Mouse (Mus musculus): ENCODE results near the gene Supt3. TPM values are rescaled to one million over a fixed set of nuclear protein-coding genes. Genes with fewer than 3 reads are reported as not detected.

Supt3 gene
- 9.1 to 14.3 TPM (median 12.1 TPM) in 4 replicates for total RNA-seq (2023)

GRCm38 (mm10) chr17:44776738-44777270 is at the start of gene Supt3:
TSS of gene Supt3 (plus strand) at chr17:44777152.

GRCm38 (mm10) chr17:44814508-44815175 is 37.7 kb downstream of the Supt3 start, which contains the start of gene Runx2:
TSS of gene Runx2 (minus strand) at chr17:44814797.

Other genes with a start within 250 kb of the Supt3 start
- gene Runx2, start 37.6 kb downstream of the Supt3 start, total RNA-seq (2023): 0.48 to 2.9 TPM (median 1.6 TPM) in 4 replicates

All from B cell, adult 62 days (primary cell).